ENCODE assay signal across 16 mouse cellular contexts in the genomic region with DNA sequence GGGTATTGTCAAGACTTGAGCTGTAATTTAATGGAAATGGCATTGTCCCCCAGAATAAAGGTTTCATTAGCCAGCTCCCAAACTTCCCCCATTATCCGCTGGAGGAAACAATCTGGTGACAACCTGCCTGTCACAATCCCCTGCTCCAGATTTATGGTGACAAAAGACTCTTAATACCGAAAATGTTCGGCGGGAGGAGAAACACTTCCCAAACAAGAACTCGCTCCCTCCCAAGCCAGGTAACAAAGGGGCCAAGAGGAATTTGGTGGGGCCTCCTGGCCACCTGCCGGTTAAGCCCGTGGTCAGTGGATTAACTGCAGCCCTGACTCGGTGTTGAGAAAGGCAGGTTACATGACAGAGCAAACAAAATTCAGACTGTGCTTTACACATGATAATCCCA.
"Had no signal": no experiment of that assay in that cellular context is flagged by ENCODE, and none has a peak within 500 bp of the region (broad histone marks: within the 10 kb centered on the region; RNA-seq: fewer than 3 reads in every experiment).

No protein-coding gene starts in this region.

- DNase-seq: lung, adult 18-20 months; lung, embryonic 14.5 days; lung, postnatal 10 days; lung, postnatal 4 days; right cerebral cortex, postnatal 25 days; right cerebral cortex, postnatal 4 days; spleen, adult 18-20 months; thymus, adult 18-20 months; thymus, postnatal 14 days; thymus, postnatal 36 days had no signal

- H3K4me1 ChIP-seq: neural tube, embryonic 13.5 days; neural tube, embryonic 15.5 days had no signal

- H3K4me3 ChIP-seq: midbrain, embryonic 13.5 days; myocyte; neural tube, embryonic 13.5 days; neural tube, embryonic 15.5 days had no signal

- H3K9ac ChIP-seq: lung, embryonic 14.5 days; midbrain, embryonic 13.5 days; neural tube, embryonic 13.5 days; neural tube, embryonic 15.5 days had no signal

- ATAC-seq: midbrain, embryonic 13.5 days; midbrain, embryonic 16.5 days had no signal

- H3K9me3 ChIP-seq: neural tube, embryonic 13.5 days had no signal

- H3K27ac ChIP-seq: midbrain, embryonic 13.5 days; neural tube, embryonic 13.5 days; neural tube, embryonic 15.5 days had no signal

- H3K4me2 ChIP-seq: lung, embryonic 14.5 days; midbrain, embryonic 13.5 days; neural tube, embryonic 13.5 days; neural tube, embryonic 15.5 days had no signal

- H3K36me3 ChIP-seq: midbrain, embryonic 10.5 days; midbrain, embryonic 13.5 days; neural tube, embryonic 13.5 days; neural tube, embryonic 15.5 days had no signal
